Mouse (Mus musculus): Measurements from ENCODE around the gene Gxylt1.

DNA sequence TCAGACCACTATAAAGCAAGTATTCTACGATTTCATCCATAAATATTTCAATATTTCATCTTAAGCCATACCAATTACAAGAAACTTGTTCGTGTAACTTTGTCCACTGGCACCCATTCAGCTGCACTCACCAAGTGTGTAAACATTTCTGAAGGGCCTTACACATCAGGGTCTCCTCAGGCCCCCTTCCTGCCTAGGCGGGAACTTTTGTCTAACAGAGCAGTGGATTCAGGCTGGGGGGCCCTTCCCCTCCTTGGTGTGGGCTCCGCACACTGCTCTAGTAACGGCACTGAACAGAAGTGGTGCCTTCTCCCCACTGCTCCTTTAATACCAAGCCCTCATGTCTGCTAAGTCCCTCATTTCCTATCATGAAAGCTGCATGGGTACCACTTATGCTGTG is 12.7 kb downstream of the Gxylt1 start:
- no peak for TF ChIP-seq ZNF384 (IDR thresholded peaks at IDR 0.05; ENCODE audit: low read depth, low read length)
- no peak for TF ChIP-seq ZC3H11A (IDR thresholded peaks at IDR 0.05; ENCODE audit: borderline replicate concordance, low read depth, low read length)
- no peak for TF ChIP-seq HCFC1 (IDR thresholded peaks at IDR 0.05; ENCODE audit: borderline replicate concordance, insufficient read depth, low read length)
- no peak for TF ChIP-seq MAFK (IDR thresholded peaks at IDR 0.05; ENCODE audit: insufficient read depth, low read depth, low read length)

Measured in ES-E14 (cell line).